Mouse (Mus musculus) thymus, adult 18-20 months (tissue): ENCODE measurements around the gene Grin2c.

Experiments used
- DNase-seq, 2 experiments: peaks; one replicate each; pipeline ENCODE4 v3.0.0; 2022; ENCODE audit warnings: mixed read lengths in 2 of 2

Gene Grin2c

GRCm38 (mm10) chr11:115264136-115264861, 2.7 kb downstream of the Grin2c start:
- DNase-seq = no peak

- no peak for DNase-seq
Measured at GRCm38 (mm10) chr11:115262954-115263353, 4.1 kb downstream of the Grin2c start.

DNA sequence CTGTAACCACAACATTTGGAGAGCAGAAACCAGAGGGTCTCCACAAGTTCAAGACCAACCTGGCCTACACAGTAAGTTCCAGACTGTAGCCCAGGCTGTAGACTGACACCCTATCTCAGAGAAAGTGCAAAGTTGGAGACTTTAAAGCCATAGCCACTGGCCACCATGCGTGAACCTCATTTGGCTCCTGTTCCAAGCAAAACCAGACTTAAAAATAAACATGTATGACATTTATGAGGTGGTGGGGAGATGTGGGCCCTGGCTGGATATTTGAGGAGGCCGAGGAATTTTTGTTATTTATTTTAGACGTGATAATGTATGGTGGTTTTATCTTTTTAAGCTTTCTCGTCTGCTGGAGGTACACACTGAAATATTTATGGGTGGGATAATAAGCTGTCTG, 7.9 kb downstream of the Grin2c start:
- no peak for DNase-seq

DNA sequence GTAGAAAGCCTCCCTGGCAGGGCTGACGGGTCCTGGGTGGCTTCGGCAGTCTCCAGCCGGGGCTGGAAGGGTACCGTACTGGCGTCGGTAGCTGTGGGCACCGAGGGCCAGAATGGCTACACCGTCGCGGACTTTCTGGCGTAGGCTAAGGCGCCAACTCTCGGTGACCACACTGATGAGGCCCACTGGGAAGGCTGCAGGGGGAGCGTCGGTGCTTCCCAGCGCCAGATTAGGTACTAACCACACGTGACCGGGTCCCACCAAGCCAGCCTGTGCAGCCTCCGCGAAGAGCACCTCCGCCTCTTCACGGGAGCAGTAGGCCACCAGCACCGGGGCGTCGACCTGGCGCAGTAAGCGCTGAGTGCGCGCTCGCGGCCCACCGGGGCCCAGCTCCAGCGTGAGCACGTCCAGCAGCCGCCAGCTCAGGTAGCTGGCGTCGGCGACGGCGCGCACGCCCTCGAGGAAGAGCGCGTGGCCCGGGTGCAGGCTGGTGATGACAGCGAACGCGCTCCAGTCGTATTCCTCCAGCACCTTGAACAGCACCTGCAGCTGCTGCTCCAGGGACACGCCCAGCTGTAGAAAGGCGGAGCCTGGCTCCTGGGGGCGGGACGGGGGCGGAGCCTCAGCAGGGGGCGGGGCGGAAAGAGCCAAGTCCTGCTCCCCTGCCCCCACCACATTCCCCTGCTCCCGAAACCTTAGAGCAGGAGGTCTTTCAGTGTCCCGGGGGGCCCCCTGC, 9.1 kb downstream of the Grin2c start:
- no peak for DNase-seq

DNA sequence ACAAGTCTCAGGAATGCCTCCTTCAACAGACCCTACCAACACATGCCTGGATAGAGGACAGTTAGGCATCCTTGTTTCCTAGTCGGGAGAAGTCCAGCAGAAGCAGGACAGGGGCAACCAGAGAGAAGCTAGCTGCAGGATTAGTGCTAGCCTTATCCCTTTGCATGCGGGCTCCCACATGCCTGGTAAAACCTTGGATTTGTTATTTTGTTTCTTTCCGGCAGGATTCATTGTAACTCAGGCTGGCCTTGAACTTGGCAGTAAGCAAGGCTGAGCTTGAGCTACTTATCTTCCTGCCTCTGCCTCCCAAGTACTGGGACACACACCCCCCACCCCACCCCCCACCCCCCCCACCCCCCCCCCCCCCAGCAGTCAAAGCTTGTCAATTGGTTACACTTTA, 15.8 kb downstream of the Grin2c start:
- DNase-seq = no peak

GRCm38 (mm10) chr11:115250405-115251090, 16.5 kb downstream of the Grin2c start:
- DNase-seq = no peak

DNA sequence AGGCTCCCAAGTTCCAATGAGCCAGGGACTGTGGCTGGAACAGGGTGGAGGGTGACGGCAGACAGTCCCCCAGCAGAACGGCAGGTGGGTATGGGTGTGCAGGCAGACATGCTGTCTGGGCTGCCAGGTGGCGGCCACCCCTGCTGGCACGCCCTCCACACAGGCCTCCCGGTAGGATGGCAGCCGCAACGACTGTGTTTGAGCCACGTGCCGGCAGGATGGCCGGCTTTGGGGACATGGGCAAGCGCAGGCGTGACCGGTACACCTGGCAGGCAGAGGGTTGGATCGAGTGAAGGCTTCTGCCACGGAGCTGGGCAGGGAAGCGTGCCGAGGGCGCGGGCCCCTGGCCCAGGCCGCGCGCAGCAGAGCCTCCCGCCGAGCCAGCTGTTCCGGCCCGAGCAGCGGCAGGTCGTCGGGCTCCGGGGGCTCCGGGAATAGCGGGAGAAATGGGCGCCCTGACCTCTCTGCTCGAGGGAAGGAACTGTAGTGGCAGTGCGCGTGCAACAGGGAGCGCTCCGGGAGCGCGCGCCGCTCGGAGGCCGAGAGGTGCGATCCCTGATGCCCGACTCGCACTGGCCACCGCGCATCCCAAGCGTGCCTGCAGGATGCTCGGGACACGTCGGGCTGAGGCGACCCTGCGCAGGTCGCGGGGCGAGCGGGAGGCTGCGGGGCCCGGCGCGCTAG, 17.2 kb downstream of the Grin2c start:
- no peak for DNase-seq

DNA sequence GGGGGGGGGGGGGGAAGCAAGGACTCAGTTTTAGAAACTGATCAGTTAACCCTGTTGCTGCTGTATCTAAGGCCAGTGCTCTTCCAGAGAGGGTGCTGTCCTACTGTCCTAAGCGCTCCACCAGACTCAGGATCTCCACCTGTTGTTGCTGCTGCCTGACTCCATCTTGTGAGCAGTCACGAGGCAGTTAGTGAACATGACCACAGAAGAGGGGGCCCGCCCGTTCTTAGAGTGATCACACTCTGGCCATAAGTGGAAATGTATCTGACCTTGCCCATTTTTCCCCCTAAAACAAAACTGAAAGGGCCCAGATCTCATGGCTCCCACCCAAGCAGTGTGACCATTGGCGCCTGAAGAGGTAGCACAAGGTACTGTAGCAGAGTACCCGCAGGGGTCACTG, 19.1 kb downstream of the Grin2c start:
- DNase-seq = no peak

DNA sequence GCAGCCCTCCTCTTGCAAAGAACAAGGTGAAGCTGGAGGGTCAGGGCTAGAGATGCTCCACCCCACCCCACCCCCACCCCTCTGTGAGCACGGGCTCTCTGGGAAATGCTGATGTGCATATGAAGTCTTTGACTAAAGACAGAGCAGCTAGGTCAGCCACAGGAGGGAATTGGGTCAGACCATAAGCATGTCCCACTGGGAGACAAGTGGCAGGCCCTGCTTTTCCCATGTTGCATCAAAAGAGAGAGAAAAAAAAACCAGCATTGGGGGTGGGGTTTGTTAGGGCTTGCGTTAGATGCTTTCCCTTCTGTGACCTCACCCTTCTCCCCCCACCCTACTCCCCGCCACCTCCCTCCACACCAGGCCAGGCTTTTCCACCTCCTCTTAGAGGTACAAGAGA, 19.8 kb downstream of the Grin2c start:
- no peak for DNase-seq

DNA sequence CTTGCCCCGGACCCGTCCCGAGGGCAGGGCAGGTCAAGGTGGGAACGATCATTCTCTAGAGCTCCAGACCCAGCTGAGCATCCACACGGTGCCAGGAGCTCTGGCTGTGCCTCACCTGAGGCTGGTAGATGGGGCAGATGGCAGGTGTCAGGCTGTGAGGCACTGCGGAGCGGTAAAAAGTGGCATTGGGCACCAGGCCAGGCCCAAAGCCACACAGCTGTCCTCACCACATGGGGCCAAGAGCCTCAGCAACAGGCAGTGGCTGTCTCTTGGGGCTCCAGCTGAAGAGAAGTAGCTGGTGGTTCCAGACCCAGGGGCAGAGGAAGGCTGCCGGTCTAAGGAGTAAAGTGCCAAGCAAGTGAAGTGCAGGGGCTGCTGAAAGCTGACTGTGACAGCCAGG, 20.7 kb downstream of the Grin2c start:
- DNase-seq = no peak

GRCm38 (mm10) chr11:115244840-115245239, 22.2 kb downstream of the Grin2c start:
- no peak for DNase-seq

DNA sequence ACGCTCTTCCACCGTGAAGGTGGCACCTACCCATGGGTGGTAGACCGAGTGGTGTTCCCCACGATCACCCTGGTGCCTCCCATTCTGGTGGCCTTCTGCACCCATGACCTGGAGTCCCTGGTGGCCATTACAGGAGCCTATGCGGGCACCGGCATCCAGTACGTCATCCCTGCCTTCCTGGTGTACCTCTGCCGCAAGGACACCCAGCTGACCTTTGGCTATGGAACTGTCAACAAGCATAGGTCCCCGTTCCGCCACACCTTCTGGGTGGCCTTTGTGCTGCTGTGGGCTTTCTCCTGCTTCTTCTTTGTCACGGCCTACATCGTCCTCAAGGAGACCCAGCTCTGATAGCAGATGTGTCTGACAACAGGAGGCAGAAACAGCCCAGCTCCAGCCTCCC, 23.3 kb downstream of the Grin2c start:
- no peak for DNase-seq

GRCm38 (mm10) chr11:115242746-115243145, 24.3 kb downstream of the Grin2c start:
- DNase-seq = no peak

- no peak for DNase-seq
Measured at GRCm38 (mm10) chr11:115241402-115241801, 25.6 kb downstream of the Grin2c start.

- no peak for DNase-seq
Measured at GRCm38 (mm10) chr11:115236570-115236969, 30.5 kb downstream of the Grin2c start.

- DNase-seq = no peak
Measured at GRCm38 (mm10) chr11:115234320-115235044, 32.6 kb downstream of the Grin2c start.

GRCm38 (mm10) chr11:115233526-115234290, 33.3 kb downstream of the Grin2c start:
- DNase-seq = no peak

- no peak for DNase-seq
Measured at GRCm38 (mm10) chr11:115232889-115233288, 34.2 kb downstream of the Grin2c start.

- no peak for DNase-seq
Measured at GRCm38 (mm10) chr11:115231924-115232323, 35.1 kb downstream of the Grin2c start.

DNA sequence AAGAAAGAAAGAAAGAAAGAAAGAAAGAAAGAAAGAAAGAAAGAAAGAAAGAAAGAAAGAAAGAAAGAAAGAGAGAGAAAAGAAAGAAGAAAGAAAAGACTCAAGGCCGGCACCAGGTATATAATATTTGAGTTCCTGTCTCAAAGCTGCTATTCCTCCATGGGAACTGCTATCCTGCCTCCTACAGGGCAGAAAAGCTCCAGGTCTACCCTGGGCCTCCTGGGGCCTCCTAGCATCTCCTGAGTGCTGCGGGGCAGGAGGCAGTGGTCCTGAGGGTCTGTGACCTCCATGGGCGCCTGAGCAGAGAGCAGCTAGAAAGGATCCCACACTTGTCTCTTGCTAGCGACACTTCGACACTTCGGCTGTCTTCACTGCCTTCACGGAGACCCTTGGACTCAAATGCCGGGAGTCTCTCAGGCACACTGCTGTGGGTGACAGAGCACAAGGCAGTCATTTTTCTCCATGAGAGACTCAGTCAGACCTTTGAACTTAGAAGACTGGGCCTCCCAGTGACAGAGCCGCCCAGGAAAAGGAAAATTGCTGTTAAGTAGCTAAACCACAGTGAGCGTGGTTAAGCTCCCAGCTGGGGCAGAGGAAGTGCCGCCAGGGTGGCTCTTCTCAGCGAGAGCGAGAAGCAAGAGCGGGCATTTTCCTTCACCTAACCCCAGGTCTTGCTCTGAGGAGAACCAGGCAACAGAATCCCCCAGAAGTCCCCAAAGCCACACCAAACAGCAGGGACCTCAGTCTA, 35.7 kb downstream of the Grin2c start:
- DNase-seq = peak; percentile 69 to 79
